Mouse (Mus musculus): ENCODE results near the gene Gatd1. TPM values are rescaled to one million over a fixed set of nuclear protein-coding genes. Genes with fewer than 3 reads are reported as not detected.
A peak's percentile ranks its signal among the peaks of the same experiment; 100 is the strongest.

Gene Gatd1
- polyA plus RNA-seq, 1 experiment from 2014 or later, result 49.4 TPM

- no peak overlapping the region for H3K4me3 ChIP-seq
- no peak overlapping the region for H3K27ac ChIP-seq
- WGBS, result 70% methylated on average over 4 of the region's 4 CpGs
- no peaks in the 10 kb centered on the region for H3K9me3 ChIP-seq
- peaks cover 9% of the 10 kb centered on the region; the same call in 1 of the 2 replicates for H3K4me1 ChIP-seq (replicated peaks)
- DNase-seq (ENCODE audit: low spot score), result peak; percentile 59
- H3K27me3 ChIP-seq (ENCODE audit: insufficient read depth, poor library complexity, severe bottlenecking), result peaks cover 45% of the 10 kb centered on the region
- no peaks in the 10 kb centered on the region for H3K36me3 ChIP-seq
These were observed 50.7 kb downstream of the Gatd1 start for GRCm38 (mm10) chr7:141363106-141363751.

- H3K27ac ChIP-seq, result no peak overlapping the region
- DNase-seq (ENCODE audit: low spot score), result no peak
- H3K4me3 ChIP-seq, result no peak overlapping the region; the same call in 1 of the 2 replicates
- 18% methylated on average over 24 of the region's 24 CpGs for WGBS
- no peaks in the 10 kb centered on the region for H3K36me3 ChIP-seq
- H3K4me1 ChIP-seq (replicated peaks), result peaks cover 9% of the 10 kb centered on the region; the same call in 1 of the 2 replicates
- H3K9me3 ChIP-seq, result no peaks in the 10 kb centered on the region
- peaks cover 45% of the 10 kb centered on the region for H3K27me3 ChIP-seq (ENCODE audit: insufficient read depth, poor library complexity, severe bottlenecking)
These were observed 52.4 kb downstream of the Gatd1 start for GRCm38 (mm10) chr7:141361510-141361909.

Other genes with a start within 250 kb of the Gatd1 start
- gene Rnh1, start 241.3 kb downstream of the Gatd1 start, polyA plus RNA-seq (2016; fragmentation: Nextera tagmentation; extraction: Ambion mirVana), result 68.4 and 72.4 TPM in 2 replicates
- gene Hras, start 220.1 kb downstream of the Gatd1 start, polyA plus RNA-seq (2016; fragmentation: Nextera tagmentation; extraction: Ambion mirVana), result 96.8 and 115 TPM in 2 replicates
- gene Lrrc56, start 220.0 kb downstream of the Gatd1 start, polyA plus RNA-seq (2016; fragmentation: Nextera tagmentation; extraction: Ambion mirVana), result 14.9 and 17.3 TPM in 2 replicates
- gene Lmntd2, start 200.1 kb downstream of the Gatd1 start, polyA plus RNA-seq (2016; fragmentation: Nextera tagmentation; extraction: Ambion mirVana), result 3.9 and 4.0 TPM in 2 replicates
- 58.5 and 59.0 TPM in 2 replicates for gene Rassf7, start 198.3 kb downstream of the Gatd1 start, polyA plus RNA-seq (2016; fragmentation: Nextera tagmentation; extraction: Ambion mirVana)
- 106 and 108 TPM in 2 replicates for gene Phrf1, start 185.4 kb downstream of the Gatd1 start, polyA plus RNA-seq (2016; fragmentation: Nextera tagmentation; extraction: Ambion mirVana)
- 1.0 and 1.2 TPM in 2 replicates for gene Irf7, start 147.7 kb downstream of the Gatd1 start, polyA plus RNA-seq (2016; fragmentation: Nextera tagmentation; extraction: Ambion mirVana)
- 0.32 TPM in 1 of 2 replicates, not detected in the other for gene Cdhr5, start 137.3 kb downstream of the Gatd1 start, polyA plus RNA-seq (2016; fragmentation: Nextera tagmentation; extraction: Ambion mirVana)
- 8.2 and 12.3 TPM in 2 replicates for gene Sct, start 135.0 kb downstream of the Gatd1 start, polyA plus RNA-seq (2016; fragmentation: Nextera tagmentation; extraction: Ambion mirVana)
- 0.34 and 0.35 TPM in 2 replicates for gene Drd4, start 122.1 kb downstream of the Gatd1 start, polyA plus RNA-seq (2016; fragmentation: Nextera tagmentation; extraction: Ambion mirVana)
- 56.8 and 71.6 TPM in 2 replicates for gene Deaf1, start 86.4 kb downstream of the Gatd1 start, polyA plus RNA-seq (2016; fragmentation: Nextera tagmentation; extraction: Ambion mirVana)
- 53.7 and 57.8 TPM in 2 replicates for gene Tmem80, start 86.4 kb downstream of the Gatd1 start, polyA plus RNA-seq (2016; fragmentation: Nextera tagmentation; extraction: Ambion mirVana)
- 6.7 and 6.8 TPM in 2 replicates for gene Eps8l2, start 75.3 kb downstream of the Gatd1 start, polyA plus RNA-seq (2016; fragmentation: Nextera tagmentation; extraction: Ambion mirVana)
- gene Taldo1, start 21.9 kb downstream of the Gatd1 start, polyA plus RNA-seq (2016; fragmentation: Nextera tagmentation; extraction: Ambion mirVana), result 336 and 378 TPM in 2 replicates
- gene Cend1, start 15.4 kb upstream of the Gatd1 start, polyA plus RNA-seq (2016; fragmentation: Nextera tagmentation; extraction: Ambion mirVana), result 11.5 and 21.9 TPM in 2 replicates
- 45.9 and 55.6 TPM in 2 replicates for gene Slc25a22, start 23.8 kb upstream of the Gatd1 start, polyA plus RNA-seq (2016; fragmentation: Nextera tagmentation; extraction: Ambion mirVana)
- gene Pidd1, start 29.9 kb upstream of the Gatd1 start, polyA plus RNA-seq (2016; fragmentation: Nextera tagmentation; extraction: Ambion mirVana), result 21.0 and 23.2 TPM in 2 replicates
- gene Rplp2, start 33.2 kb upstream of the Gatd1 start, polyA plus RNA-seq (2016; fragmentation: Nextera tagmentation; extraction: Ambion mirVana), result 1,010 and 1,127 TPM in 2 replicates
- gene Pnpla2, start 41.1 kb upstream of the Gatd1 start, polyA plus RNA-seq (2016; fragmentation: Nextera tagmentation; extraction: Ambion mirVana), result 19.3 and 20.3 TPM in 2 replicates
- gene Cracr2b, start 47.0 kb upstream of the Gatd1 start, polyA plus RNA-seq (2016; fragmentation: Nextera tagmentation; extraction: Ambion mirVana), result 8.1 and 9.1 TPM in 2 replicates
- gene Cd151, start 53.3 kb upstream of the Gatd1 start, polyA plus RNA-seq (2016; fragmentation: Nextera tagmentation; extraction: Ambion mirVana), result 26.0 and 29.7 TPM in 2 replicates
- gene Polr2l, start 61.0 kb upstream of the Gatd1 start, polyA plus RNA-seq (2016; fragmentation: Nextera tagmentation; extraction: Ambion mirVana), result 89.5 and 90.0 TPM in 2 replicates
- 36.3 and 38.6 TPM in 2 replicates for gene Tspan4, start 61.1 kb upstream of the Gatd1 start, polyA plus RNA-seq (2016; fragmentation: Nextera tagmentation; extraction: Ambion mirVana)
- 24.9 and 30.2 TPM in 2 replicates for gene Chid1, start 125.7 kb upstream of the Gatd1 start, polyA plus RNA-seq (2016; fragmentation: Nextera tagmentation; extraction: Ambion mirVana)
- 105 and 108 TPM in 2 replicates for gene Ap2a2, start 148.0 kb upstream of the Gatd1 start, polyA plus RNA-seq (2016; fragmentation: Nextera tagmentation; extraction: Ambion mirVana)
- 0.12 and 0.26 TPM in 2 replicates for gene Muc6, start 241.2 kb upstream of the Gatd1 start, polyA plus RNA-seq (2016; fragmentation: Nextera tagmentation; extraction: Ambion mirVana)